Mouse (Mus musculus): ENCODE measurements around the gene Oip5. TPM values are rescaled to one million over a fixed set of nuclear protein-coding genes. Genes with fewer than 3 reads are reported as not detected.
A peak's percentile ranks its signal among the peaks of the same experiment; 100 is the strongest.
"Not testable (repeated sequence)": the region's sequence is repeated elsewhere in the genome, so short reads cannot be mapped to it uniquely, and the experiment has no call there.

The Oip5 gene
- 6.6 and 6.7 TPM in 2 replicates for polyA plus RNA-seq (2015; fragmentation: Nextera tagmentation; extraction: Ambion mirVana)

- H3K27me3 ChIP-seq (replicated peaks; ENCODE audit: control insufficient read depth, insufficient read depth, low read length), result no peaks in the 10 kb centered on the region
- ATAC-seq, result peak; percentile 99
- peak within 1 kb of the TSS; percentile 91 for H3K4me2 ChIP-seq (replicated peaks; ENCODE audit: low read depth)
- H3K36me3 ChIP-seq (ENCODE audit: control insufficient read depth, insufficient read depth), result 0 out of 2 replicates have a peak, but pooled peaks cover 1% of the 10 kb centered on the region
- no peak for TF ChIP-seq CTCF (IDR thresholded peaks at IDR 0.05; ENCODE audit: low read depth)
- no peaks in the 10 kb centered on the region for H3K9me3 ChIP-seq (ENCODE audit: control insufficient read depth)
- peak within 1 kb of the TSS; percentile 82 for H3K27ac ChIP-seq (ENCODE audit: low read depth, low read length)
- H3K9ac ChIP-seq (ENCODE audit: low read depth, low read length), result peak within 1 kb of the TSS; percentile 58
- under 1% methylated on average over 55 of the region's 55 CpGs for WGBS
- peak within 1 kb of the TSS; percentile 93 for H3K4me3 ChIP-seq (ENCODE audit: low read depth, low read length)
- peaks cover 7% of the 10 kb centered on the region; the same call in 1 of the 2 replicates for H3K4me1 ChIP-seq (replicated peaks; ENCODE audit: control insufficient read depth, insufficient read depth, low read length)
Observed at GRCm38 (mm10) chr2:119618199-119618982, at the start of gene Oip5, which contains the start of gene Nusap1. TSS of gene Oip5 (minus strand) at chr2:119618469. TSS of gene Nusap1 (plus strand) at chr2:119618298.

GRCm38 (mm10) chr2:119665744-119666143 is 47.5 kb upstream of the Oip5 start:
- not testable (repeated sequence) for H3K4me2 ChIP-seq (replicated peaks; ENCODE audit: low read depth); H3K4me1 ChIP-seq (replicated peaks; ENCODE audit: control insufficient read depth, insufficient read depth, low read length); H3K36me3 ChIP-seq (ENCODE audit: control insufficient read depth, insufficient read depth); H3K27me3 ChIP-seq (replicated peaks; ENCODE audit: control insufficient read depth, insufficient read depth, low read length); H3K4me3 ChIP-seq (ENCODE audit: low read depth, low read length); ATAC-seq; H3K9ac ChIP-seq (ENCODE audit: low read depth, low read length); H3K9me3 ChIP-seq (ENCODE audit: control insufficient read depth); H3K27ac ChIP-seq (ENCODE audit: low read depth, low read length)
- TF ChIP-seq CTCF (IDR thresholded peaks at IDR 0.05; ENCODE audit: low read depth), result peak; percentile 42
- WGBS, result 77% methylated on average over 20 of the region's 23 CpGs

- H3K4me3 ChIP-seq (ENCODE audit: low read depth, low read length), result peak within 1 kb of the TSS; percentile 83
- H3K4me1 ChIP-seq (replicated peaks; ENCODE audit: control insufficient read depth, insufficient read depth, low read length), result peaks cover 4% of the 10 kb centered on the region; the same call in 1 of the 2 replicates
- H3K9me3 ChIP-seq (ENCODE audit: control insufficient read depth), result no peaks in the 10 kb centered on the region
- H3K36me3 ChIP-seq (ENCODE audit: control insufficient read depth, insufficient read depth), result peaks cover 7% of the 10 kb centered on the region
- H3K27ac ChIP-seq (ENCODE audit: low read depth, low read length), result peak within 1 kb of the TSS; percentile 11; the same call in 1 of the 2 replicates
- TF ChIP-seq CTCF (IDR thresholded peaks at IDR 0.05; ENCODE audit: low read depth), result no peak
- peak within 1 kb of the TSS; percentile 83 for H3K9ac ChIP-seq (ENCODE audit: low read depth, low read length)
- WGBS, result 1% methylated on average over 44 of the region's 44 CpGs
- H3K27me3 ChIP-seq (replicated peaks; ENCODE audit: control insufficient read depth, insufficient read depth, low read length), result no peaks in the 10 kb centered on the region
- peak; percentile 65; the same call in 1 of the 2 replicates for ATAC-seq
- H3K4me2 ChIP-seq (replicated peaks; ENCODE audit: low read depth), result peak within 1 kb of the TSS; percentile 84
Observed at GRCm38 (mm10) chr2:119662220-119663182, 44.2 kb upstream of the Oip5 start, which contains the start of gene Ndufaf1. TSS of gene Ndufaf1 (minus strand) at chr2:119662827.

GRCm38 (mm10) chr2:119644254-119644653 is 26.0 kb upstream of the Oip5 start:
- no peak for ATAC-seq
- WGBS, result 94% methylated on average over 5 of the region's 5 CpGs

GRCm38 (mm10) chr2:119641214-119641912 is 23.1 kb upstream of the Oip5 start:
- no peak for TF ChIP-seq CTCF (IDR thresholded peaks at IDR 0.05; ENCODE audit: low read depth)
- no peak overlapping the region for H3K9ac ChIP-seq (ENCODE audit: low read depth, low read length)
- no peak for ATAC-seq
- H3K27ac ChIP-seq (ENCODE audit: low read depth, low read length), result no peak overlapping the region
- H3K36me3 ChIP-seq (ENCODE audit: control insufficient read depth, insufficient read depth), result peaks cover 72% of the 10 kb centered on the region
- H3K27me3 ChIP-seq (replicated peaks; ENCODE audit: control insufficient read depth, insufficient read depth, low read length), result no peaks in the 10 kb centered on the region
- no peak overlapping the region for H3K4me3 ChIP-seq (ENCODE audit: low read depth, low read length)
- 96% methylated on average over 5 of the region's 5 CpGs for WGBS
- no peaks in the 10 kb centered on the region for H3K4me1 ChIP-seq (replicated peaks; ENCODE audit: control insufficient read depth, insufficient read depth, low read length)
- H3K4me2 ChIP-seq (replicated peaks; ENCODE audit: low read depth), result no peak overlapping the region
- no peaks in the 10 kb centered on the region for H3K9me3 ChIP-seq (ENCODE audit: control insufficient read depth)

More at GRCm38 (mm10) chr2:119644254-119644653, 26.0 kb upstream of the Oip5 start:
- H3K4me3 ChIP-seq (ENCODE audit: low read depth, low read length), result no peak overlapping the region
- H3K4me2 ChIP-seq (replicated peaks; ENCODE audit: low read depth), result no peak overlapping the region
- no peak for TF ChIP-seq CTCF (IDR thresholded peaks at IDR 0.05; ENCODE audit: low read depth)
- H3K9ac ChIP-seq (ENCODE audit: low read depth, low read length), result no peak overlapping the region
- H3K27ac ChIP-seq (ENCODE audit: low read depth, low read length), result no peak overlapping the region
- no peaks in the 10 kb centered on the region for H3K27me3 ChIP-seq (replicated peaks; ENCODE audit: control insufficient read depth, insufficient read depth, low read length)
- peaks cover 75% of the 10 kb centered on the region for H3K36me3 ChIP-seq (ENCODE audit: control insufficient read depth, insufficient read depth)
- H3K9me3 ChIP-seq (ENCODE audit: control insufficient read depth), result no peaks in the 10 kb centered on the region
- H3K4me1 ChIP-seq (replicated peaks; ENCODE audit: control insufficient read depth, insufficient read depth, low read length), result no peaks in the 10 kb centered on the region

Data from intestine, postnatal 0 days (tissue).